Mouse (Mus musculus) liver, postnatal 0 days (tissue): ENCODE results near the gene Sfxn2.

Experiments
- CTCF ChIP-seq: sonication (generic); IDR thresholded peaks from 2 replicates; pipeline ENCODE4 v1.5.1; 2016; ENCODE audit warnings: antibody characterized with exemption, low read depth
- EP300 ChIP-seq: IDR thresholded peaks from 2 replicates; pipeline ENCODE4 v1.6.1; 2016; ENCODE audit warnings: antibody characterized with exemption, low read depth, mild to moderate bottlenecking

- TF ChIP-seq CTCF = no peak
- no peak for TF ChIP-seq EP300
These were observed 2.0 kb downstream of the Sfxn2 start for GRCm38 (mm10) chr19:46575196-46575595.
